Mouse (Mus musculus) E14TG2a.4 (cell line): ENCODE measurements around the gene N4bp1.

ENCODE experiments used
- CTCF ChIP-seq: conservative IDR thresholded peaks from 2 replicates; pipeline ENCODE4 v1.5.1; 2014; ENCODE audit warnings: low read length
- NANOG ChIP-seq: IDR thresholded peaks from 2 replicates; pipeline ENCODE4 v1.6.1; 2014; ENCODE audit warnings: borderline replicate concordance, low read length, mixed read lengths
- POU5F1 ChIP-seq: IDR thresholded peaks from 2 replicates; pipeline ENCODE4 v1.6.1; 2014; ENCODE audit warnings: low read length, borderline replicate concordance

DNA sequence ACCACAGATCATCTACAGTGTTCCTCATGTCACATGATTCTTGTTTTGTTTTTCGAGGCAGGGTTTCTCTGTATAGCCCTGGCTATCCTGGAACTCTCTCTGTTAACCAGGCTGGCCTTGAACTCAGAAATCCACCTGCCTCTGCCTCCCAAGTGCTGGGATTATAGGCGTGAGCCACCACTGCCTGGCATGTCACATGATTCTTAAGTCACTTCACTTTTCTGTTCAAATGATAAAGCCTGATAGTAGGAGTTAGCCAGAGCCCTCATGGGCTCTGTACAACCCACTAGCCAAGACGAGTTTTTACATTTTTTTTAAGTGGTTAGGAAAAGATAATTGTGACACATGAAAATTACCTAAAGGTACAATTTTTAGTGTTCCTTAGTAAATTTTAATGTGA is 126.4 kb downstream of the N4bp1 start:
- TF ChIP-seq CTCF = no peak
- TF ChIP-seq POU5F1 = no peak
- no peak for TF ChIP-seq NANOG
